ENCODE assay signal across 15 mouse cellular contexts in the genomic region with DNA sequence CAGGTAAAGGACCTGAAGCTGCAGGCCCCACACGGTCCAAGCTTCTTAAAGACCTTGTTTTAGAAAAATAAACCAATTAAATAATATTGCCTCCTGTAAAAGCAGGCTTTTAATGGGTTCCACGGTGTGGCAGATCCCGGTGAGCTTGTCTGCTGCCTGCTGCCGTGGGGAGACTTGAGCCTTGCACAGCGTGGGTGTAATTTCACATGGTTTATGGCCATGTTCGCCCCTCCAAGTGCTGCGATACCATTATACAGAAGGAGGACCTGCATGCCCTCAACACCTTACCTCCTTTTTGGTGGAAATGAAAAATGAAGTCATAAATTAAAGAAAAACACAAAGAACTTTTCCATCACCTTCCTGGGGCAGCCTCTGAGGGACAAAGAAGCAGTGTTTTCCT.
DNase-seq lines count a peak whose midpoint lies in the region; ATAC-seq lines count a peak whose summit lies in the region.
"Had no signal": no experiment of that assay in that cellular context is flagged by ENCODE, and none has a peak within 500 bp of the region (broad histone marks: within the 10 kb centered on the region; RNA-seq: fewer than 3 reads in every experiment).

No protein-coding gene starts in this region.

- no peaks in the 10 kb centered on the region for H3K27me3 ChIP-seq in kidney, embryonic 14.5 days (ENCODE audit: control insufficient read depth, insufficient read depth, low read length)
- no peaks in the 10 kb centered on the region for H3K27me3 ChIP-seq in embryonic facial prominence, embryonic 11.5 days (ENCODE audit: control insufficient read depth, insufficient read depth, low read length)
- no peaks in the 10 kb centered on the region for H3K27me3 ChIP-seq in midbrain, embryonic 16.5 days (ENCODE audit: control insufficient read depth, insufficient read depth, low read depth, low read length)
- H3K27me3 ChIP-seq: neural tube, embryonic 12.5 days had no signal

- 17% methylated on average over 7 of the region's 7 CpGs for WGBS in kidney, embryonic 14.5 days
- WGBS in embryonic facial prominence, embryonic 11.5 days = 69% methylated on average over 7 of the region's 7 CpGs
- WGBS in midbrain, embryonic 16.5 days = 65% methylated on average over 7 of the region's 7 CpGs

- ATAC-seq in kidney, embryonic 14.5 days (ENCODE audit: low FRiP score, low TSS enrichment) = no peak
- ATAC-seq in embryonic facial prominence, embryonic 11.5 days (replicated peaks; ENCODE audit: insufficient number of reproducible peaks, low FRiP score, low TSS enrichment, low read depth) = no peak
- 0 out of 2 replicates have a peak, but pooled peaks have one; percentile 1 for ATAC-seq in midbrain, embryonic 16.5 days
- no peak for ATAC-seq in granulocyte monocyte progenitor cell, adult 5-6 weeks (replicated peaks; ENCODE audit: poor library complexity, severe bottlenecking)
- ATAC-seq: CD4-positive, CD25-positive, alpha-beta regulatory T cell, adult 4 months had no signal

- H3K9me3 ChIP-seq in kidney, embryonic 14.5 days (ENCODE audit: control insufficient read depth, low read length) = no peaks in the 10 kb centered on the region
- no peaks in the 10 kb centered on the region for H3K9me3 ChIP-seq in embryonic facial prominence, embryonic 11.5 days (replicated peaks; ENCODE audit: control insufficient read depth, low read length)
- H3K9me3 ChIP-seq in midbrain, embryonic 16.5 days (replicated peaks; ENCODE audit: control insufficient read depth, low read length, poor library complexity, severe bottlenecking) = no peaks in the 10 kb centered on the region
- H3K9me3 ChIP-seq: neural tube, embryonic 12.5 days had no signal

- no peaks in the 10 kb centered on the region for H3K36me3 ChIP-seq in kidney, embryonic 14.5 days (ENCODE audit: control insufficient read depth, insufficient read depth, low read length)
- no peaks in the 10 kb centered on the region for H3K36me3 ChIP-seq in embryonic facial prominence, embryonic 11.5 days (replicated peaks; ENCODE audit: control insufficient read depth, insufficient read depth, low read depth, low read length)
- H3K36me3 ChIP-seq in midbrain, embryonic 16.5 days (ENCODE audit: control insufficient read depth, insufficient read depth, low read length) = no peaks in the 10 kb centered on the region
- H3K36me3 ChIP-seq: neural tube, embryonic 12.5 days had no signal

- H3K4me2 ChIP-seq in kidney, embryonic 14.5 days (replicated peaks; ENCODE audit: low read depth, low read length) = no peak overlapping the region
- H3K4me2 ChIP-seq in embryonic facial prominence, embryonic 11.5 days (ENCODE audit: low read depth, low read length) = no peak overlapping the region
- H3K4me2 ChIP-seq in midbrain, embryonic 16.5 days (ENCODE audit: low read length) = no peak overlapping the region
- H3K4me2 ChIP-seq: neural tube, embryonic 12.5 days had no signal

- H3K4me3 ChIP-seq in kidney, embryonic 14.5 days (ENCODE audit: low read length) = no peak overlapping the region
- H3K4me3 ChIP-seq in embryonic facial prominence, embryonic 11.5 days (ENCODE audit: low read depth, low read length) = no peak overlapping the region
- no peak overlapping the region for H3K4me3 ChIP-seq in midbrain, embryonic 16.5 days (ENCODE audit: low read depth, low read length)
- H3K4me3 ChIP-seq: erythroblast, embryonic 14.5 days; neural tube, embryonic 12.5 days had no signal

- H3K9ac ChIP-seq in kidney, embryonic 14.5 days (ENCODE audit: low read depth, low read length) = no peak overlapping the region
- no peak overlapping the region for H3K9ac ChIP-seq in embryonic facial prominence, embryonic 11.5 days (replicated peaks; ENCODE audit: low read length)
- H3K9ac ChIP-seq in midbrain, embryonic 16.5 days (ENCODE audit: low read depth, low read length) = no peak overlapping the region
- H3K9ac ChIP-seq: neural tube, embryonic 12.5 days had no signal

- no peak for DNase-seq in kidney, postnatal 4 days
- no peak for DNase-seq in embryonic facial prominence, embryonic 11.5 days (ENCODE audit: low spot score)
- peak; percentile 56 for DNase-seq in forelimb bud, embryonic 11.5 days (ENCODE audit: low read depth, low spot score)
- no peak for DNase-seq in layer of hippocampus, adult 18-20 months (ENCODE audit: low spot score in 2 of 2)
- DNase-seq: adrenal gland, postnatal 14 days; cerebellum, adult 8-10 months; gastrocnemius, postnatal 36 days; kidney, adult 2 months; thymus, adult 2 months had no signal

- peak overlapping the region; percentile 18; the same call in 1 of the 2 replicates for H3K27ac ChIP-seq in kidney, embryonic 14.5 days (ENCODE audit: low read depth, low read length)
- H3K27ac ChIP-seq in embryonic facial prominence, embryonic 11.5 days (replicated peaks; ENCODE audit: low read depth, low read length) = 0 out of 2 replicates have a peak overlapping the region, but pooled peaks have one; percentile 13
- H3K27ac ChIP-seq in midbrain, embryonic 16.5 days (ENCODE audit: low read length) = peak overlapping the region; percentile 39; the same call in 1 of the 2 replicates
- H3K27ac ChIP-seq: neural tube, embryonic 12.5 days had no signal

- peaks cover 53% of the 10 kb centered on the region for H3K4me1 ChIP-seq in kidney, embryonic 14.5 days (ENCODE audit: control insufficient read depth, insufficient read depth, low read length)
- H3K4me1 ChIP-seq in embryonic facial prominence, embryonic 11.5 days (ENCODE audit: control insufficient read depth, insufficient read depth, low read length) = no peaks in the 10 kb centered on the region; the same call in 1 of the 2 replicates
- peaks cover 18% of the 10 kb centered on the region for H3K4me1 ChIP-seq in midbrain, embryonic 16.5 days (ENCODE audit: control insufficient read depth, insufficient read depth, low read length)
